Mouse (Mus musculus) right cerebral cortex, postnatal 25 days (tissue): ENCODE data around the gene H2-M3.
"Not testable (repeated sequence)": the region's sequence is repeated elsewhere in the genome, so short reads cannot be mapped to it uniquely, and the experiment has no call there.

Experiments used
- DNase-seq: peaks from one replicate; pipeline ENCODE4 v3.0.0; 2022

Gene H2-M3

DNA sequence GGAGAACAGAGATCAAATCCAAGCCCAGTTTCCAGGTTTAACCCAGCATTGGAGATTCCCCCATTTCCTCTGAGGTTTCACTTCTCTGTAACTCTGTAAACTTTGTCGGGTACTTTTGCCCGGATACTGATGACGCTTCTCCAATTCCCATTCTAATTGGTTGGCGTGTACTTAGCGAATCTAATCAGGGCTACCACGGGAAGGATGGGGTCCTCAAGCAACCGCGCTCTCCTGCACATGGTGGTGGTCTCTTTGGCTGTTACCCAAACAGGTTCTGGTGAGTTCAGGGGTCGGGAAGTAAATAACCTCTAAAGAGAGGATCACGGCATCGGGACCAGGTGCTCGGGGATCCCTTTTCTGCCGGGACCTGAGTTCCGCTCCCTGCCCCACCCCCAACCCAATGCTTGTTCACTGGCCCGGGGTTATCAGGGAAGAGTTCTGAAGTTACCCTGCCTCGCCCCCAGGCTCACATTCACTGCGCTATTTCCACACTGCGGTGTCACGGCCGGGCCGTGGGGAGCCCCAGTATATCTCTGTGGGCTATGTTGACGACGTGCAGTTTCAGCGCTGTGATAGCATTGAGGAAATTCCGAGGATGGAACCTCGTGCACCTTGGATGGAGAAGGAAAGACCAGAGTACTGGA is at the start of gene H2-M3:
Gene H2-M3 (plus strand): TSS at position 163 of the 644 bp plus-strand sequence.
- peak; percentile 86 for DNase-seq

GRCm38 (mm10) chr17:37221879-37222278 is 48.1 kb upstream of the H2-M3 start:
- DNase-seq, result no peak

DNA sequence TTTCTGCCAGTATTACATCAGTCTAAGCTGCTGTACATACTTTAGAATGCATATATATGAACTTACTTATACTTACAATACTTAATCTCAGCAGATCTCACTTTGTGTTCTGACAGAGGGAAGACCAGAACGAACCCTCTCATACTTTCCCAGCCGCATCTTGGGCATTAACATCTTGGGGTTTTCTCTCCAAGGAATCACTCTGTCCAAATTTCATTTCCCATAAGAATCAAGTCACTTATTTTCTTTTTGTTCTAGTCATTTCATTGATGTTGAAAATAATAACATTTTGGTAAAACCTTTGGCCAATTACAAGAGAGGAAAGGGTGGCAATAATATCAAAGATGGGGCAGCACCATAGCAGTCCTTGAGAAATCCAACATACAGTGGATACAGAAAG is 32.8 kb upstream of the H2-M3 start, which contains the start of gene Olfr97:
Gene Olfr97 (minus strand): TSS at position 101 of the 400 bp plus-strand sequence.
- DNase-seq, result not testable (repeated sequence)

DNA sequence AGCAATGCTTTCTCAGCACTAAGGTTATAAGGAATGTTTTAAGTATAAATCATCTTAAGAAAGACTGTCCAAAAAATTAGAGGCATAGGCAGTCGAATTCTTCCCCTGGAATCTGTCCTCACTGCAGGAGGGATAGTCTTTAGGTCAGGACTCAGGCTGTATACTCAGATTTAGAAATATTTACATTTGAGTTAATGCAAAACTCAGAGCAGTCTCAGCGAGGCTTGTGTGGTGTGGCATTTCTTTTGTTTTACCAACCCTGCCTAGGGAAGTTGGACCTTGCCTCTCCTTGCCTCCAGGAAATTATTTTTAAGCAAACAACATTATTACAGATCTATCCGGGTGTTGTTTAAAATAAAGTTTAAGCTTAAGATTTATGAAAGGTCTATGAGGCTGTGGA is 27.8 kb upstream of the H2-M3 start:
- DNase-seq, result no peak

DNA sequence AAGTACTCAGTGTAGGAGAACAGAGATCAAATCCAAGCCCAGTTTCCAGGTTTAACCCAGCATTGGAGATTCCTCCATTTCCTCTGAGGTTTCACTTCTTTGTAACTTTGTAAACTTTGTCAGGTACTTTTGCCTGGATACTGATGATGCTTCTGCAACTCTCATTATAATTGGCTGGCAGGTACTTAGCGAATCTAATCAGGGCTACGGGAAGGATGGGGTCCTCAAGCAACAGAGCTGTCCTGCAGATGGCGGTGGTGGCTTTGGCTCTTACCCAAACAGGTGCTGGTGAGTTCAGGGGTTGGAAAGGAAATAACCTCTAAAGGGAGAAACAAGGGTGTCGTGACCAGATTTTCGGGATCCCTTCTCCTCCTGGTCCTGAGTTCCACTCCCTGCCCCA is 23.3 kb upstream of the H2-M3 start:
- peak; percentile 5 for DNase-seq

DNA sequence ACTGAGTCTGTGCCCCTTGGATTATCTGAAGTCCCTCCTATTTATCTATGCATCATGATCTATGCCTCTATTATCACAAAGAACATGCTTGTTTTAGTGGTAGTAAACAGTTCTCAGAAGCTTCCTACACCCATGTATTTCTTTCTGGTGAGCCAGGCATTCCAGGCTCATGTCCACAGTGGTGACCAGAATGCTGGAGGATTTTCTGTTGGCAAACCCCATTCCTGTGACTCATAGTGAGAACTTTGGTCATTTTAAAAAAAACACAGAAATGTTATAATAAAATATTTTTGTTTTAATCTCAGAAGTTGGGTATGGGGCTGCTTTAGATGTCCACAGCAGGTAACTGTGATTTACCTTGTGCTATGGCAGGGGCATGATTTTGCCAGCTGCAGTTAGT is 20.6 kb upstream of the H2-M3 start:
- no peak for DNase-seq

GRCm38 (mm10) chr17:37250544-37250943 is 19.5 kb upstream of the H2-M3 start:
- no peak for DNase-seq

GRCm38 (mm10) chr17:37263626-37264025 is 6.4 kb upstream of the H2-M3 start, which contains the start of gene Olfr98:
TSS of gene Olfr98 (minus strand) at chr17:37263749.
- DNase-seq, result no peak

DNA sequence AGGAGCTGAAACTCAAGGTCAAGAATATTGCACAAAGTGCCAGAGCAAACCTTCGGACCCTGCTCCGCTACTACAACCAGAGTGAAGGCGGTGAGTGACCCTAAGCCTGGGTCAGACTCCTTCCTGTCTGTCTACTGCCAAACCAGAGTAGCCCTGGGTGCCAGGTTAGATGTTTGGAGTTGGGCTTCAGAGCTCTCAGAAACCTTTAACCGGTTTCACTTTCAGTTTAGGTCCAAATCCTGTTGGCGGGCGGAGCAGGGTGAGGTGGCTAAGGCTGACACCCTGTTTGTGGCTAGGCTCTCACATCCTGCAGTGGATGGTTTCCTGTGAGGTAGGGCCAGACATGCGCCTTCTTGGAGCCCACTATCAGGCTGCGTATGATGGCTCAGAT is 677 bp downstream of the H2-M3 start:
- no peak for DNase-seq

DNA sequence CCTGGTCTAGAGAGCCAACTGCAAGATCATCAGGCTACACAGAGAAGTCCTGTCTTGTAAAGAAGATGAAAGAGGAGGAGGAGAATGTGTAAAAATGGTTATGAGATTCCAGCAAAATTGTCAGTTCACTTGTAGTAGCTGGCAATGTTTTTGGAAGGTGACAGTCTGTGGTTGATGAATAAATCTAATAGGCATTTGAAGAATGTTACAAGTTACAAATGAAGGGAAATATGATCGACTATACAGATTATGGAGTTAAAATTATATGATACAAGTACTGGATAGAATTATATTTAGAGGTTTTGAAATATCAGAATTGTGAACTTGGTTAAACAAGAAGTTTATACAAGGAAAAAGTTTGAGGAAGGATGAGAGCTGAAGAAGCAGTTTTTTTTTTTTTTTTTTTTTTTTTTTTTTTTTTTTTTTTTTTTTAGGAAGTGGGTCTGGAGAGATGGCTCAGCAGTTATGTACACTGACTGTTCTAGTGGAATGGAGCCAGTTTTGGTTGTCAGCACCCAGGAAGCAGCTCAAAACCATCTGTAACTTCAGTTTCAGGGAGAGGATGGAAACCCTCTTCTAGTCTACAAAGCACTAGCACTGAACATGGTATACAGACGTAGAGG is 5.7 kb downstream of the H2-M3 start:
- no peak for DNase-seq

DNA sequence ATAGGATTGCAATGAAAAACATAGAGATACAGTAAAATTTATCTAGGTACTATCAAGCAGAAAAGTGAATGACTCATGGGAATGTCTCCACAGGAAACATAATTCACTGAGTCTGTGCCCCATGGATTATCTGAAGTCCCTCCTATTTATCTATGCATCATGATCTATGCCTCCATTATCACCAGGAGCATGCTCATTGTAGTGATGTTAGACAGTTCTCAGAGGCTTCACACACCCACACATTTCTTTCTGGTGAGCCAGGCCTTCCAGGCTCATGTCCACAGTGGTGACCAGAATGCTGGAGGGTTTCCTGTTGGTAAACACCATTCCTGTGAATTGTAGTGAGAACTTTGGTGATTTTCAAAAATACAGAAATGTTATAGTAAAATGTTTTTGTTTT is 6.6 kb downstream of the H2-M3 start:
- no peak for DNase-seq

DNA sequence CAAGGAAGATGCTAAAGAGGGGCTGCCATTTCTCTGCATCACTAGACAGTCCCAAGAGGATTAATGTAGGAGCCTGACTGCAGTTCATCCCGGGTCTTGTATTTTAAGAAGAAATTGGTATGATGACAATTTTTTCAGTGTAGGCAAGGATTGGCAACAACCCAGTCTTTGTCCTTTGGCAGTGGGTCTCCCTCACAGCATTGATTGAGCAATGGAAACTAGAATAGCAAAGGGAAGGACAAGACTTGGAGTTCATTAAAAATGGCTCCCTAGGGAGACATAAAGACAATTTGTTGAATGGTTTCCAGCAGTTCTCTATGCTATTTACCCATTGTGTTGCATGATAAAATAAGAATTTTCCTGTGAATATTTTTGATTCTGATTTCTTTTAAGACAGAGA is 10.3 kb downstream of the H2-M3 start:
- DNase-seq, result no peak

GRCm38 (mm10) chr17:37283360-37283759 is 13.3 kb downstream of the H2-M3 start, which contains the start of gene Olfr99:
TSS of gene Olfr99 (minus strand) at chr17:37283460.
- DNase-seq, result no peak

DNA sequence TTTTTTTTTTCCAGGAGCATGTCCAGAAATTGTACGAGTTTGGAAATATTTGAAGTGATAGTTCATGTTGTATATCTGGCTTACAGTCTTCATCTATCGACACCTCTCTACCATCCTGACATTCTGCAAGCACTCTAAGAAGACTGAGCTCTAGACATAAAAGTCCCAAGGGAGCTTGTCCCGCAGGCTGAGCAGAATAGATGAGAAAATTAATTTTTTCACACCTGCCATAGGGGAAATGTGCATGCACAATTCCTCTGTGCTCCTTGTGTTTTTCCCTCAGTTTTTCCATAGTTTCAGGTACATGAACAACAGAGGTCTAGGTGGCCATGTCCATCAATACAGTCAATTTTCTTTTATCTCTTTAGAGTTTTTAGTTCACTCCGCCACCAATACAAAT is 34.2 kb downstream of the H2-M3 start, which contains the start of gene Olfr101:
Gene Olfr101 (minus strand): TSS at position 101 of the 400 bp plus-strand sequence.
- no peak for DNase-seq

DNA sequence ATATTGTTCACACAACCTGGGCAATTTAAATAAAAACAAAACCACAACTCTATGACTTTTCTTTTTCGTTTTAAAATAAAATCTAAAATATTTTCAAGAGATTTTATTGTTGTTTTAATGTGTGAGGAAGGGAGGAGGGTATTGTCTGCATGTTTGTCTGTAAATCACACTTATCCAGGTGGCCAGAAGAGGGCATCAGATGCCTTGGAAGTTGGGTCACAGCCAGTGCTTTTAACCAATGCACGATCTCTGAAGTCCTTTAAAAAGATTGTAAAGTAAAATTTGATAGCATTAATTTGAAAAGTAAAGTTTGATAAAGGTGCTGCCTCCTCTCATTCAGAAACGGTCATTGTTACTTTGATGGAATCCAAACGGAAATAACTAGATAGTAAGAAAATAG is 38.5 kb downstream of the H2-M3 start:
- no peak for DNase-seq

DNA sequence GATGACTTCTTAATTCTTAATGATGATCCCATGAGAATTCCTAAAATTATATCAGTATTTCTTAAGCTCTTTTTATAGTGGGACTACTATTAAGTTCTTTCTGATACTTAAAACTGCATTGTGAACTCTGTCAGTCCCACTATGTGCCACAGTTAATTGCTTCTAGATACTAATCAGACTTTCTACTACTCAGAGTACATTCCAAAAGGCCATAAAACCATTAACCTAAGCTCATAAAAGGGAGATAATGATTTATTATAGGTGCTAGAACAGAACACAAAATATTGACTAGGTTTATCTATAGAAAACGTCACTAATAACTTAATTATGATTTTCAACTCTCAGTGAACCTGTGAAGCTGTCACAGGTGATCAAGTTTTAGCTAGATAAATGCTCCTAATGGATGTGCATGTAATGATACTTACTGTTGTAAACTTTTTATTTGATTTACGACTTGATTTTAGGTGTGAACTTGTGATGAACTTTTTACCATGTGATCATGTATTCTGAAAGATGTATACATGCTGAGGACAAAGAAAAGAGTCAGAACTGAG is 40.2 kb downstream of the H2-M3 start:
- DNase-seq, result no peak

DNA sequence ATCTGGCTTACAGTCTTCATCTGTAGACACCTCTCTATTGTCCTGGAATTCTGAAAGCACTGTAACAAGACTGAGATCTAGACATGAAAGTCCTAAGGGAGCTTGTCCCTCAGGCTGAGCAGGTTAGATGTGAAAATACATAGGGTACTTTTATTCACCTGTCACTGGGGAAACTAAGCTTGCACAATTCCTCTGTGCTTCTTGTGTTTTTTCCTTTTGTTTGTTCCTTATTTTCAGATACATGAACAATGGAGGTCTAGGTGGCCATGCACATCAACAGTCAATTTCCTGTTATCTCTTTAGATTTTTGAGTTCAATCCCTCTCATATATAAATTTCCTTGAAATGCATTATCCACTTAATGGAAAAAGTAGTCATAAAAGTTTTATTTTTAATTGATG is 46.9 kb downstream of the H2-M3 start, which contains the start of gene Olfr102:
Gene Olfr102 (minus strand): TSS at position 101 of the 400 bp plus-strand sequence.
- no peak for DNase-seq
